Mouse (Mus musculus) urinary bladder, adult 18-20 months (tissue): ENCODE results near the gene Gsto1.

Experiments used
- DNase-seq, 2 experiments: peaks; one replicate each; pipeline ENCODE4 v3.0.0; 2022; ENCODE audit warnings: low spot score in 2 of 2, mixed read lengths in 2 of 2

The Gsto1 gene

DNA sequence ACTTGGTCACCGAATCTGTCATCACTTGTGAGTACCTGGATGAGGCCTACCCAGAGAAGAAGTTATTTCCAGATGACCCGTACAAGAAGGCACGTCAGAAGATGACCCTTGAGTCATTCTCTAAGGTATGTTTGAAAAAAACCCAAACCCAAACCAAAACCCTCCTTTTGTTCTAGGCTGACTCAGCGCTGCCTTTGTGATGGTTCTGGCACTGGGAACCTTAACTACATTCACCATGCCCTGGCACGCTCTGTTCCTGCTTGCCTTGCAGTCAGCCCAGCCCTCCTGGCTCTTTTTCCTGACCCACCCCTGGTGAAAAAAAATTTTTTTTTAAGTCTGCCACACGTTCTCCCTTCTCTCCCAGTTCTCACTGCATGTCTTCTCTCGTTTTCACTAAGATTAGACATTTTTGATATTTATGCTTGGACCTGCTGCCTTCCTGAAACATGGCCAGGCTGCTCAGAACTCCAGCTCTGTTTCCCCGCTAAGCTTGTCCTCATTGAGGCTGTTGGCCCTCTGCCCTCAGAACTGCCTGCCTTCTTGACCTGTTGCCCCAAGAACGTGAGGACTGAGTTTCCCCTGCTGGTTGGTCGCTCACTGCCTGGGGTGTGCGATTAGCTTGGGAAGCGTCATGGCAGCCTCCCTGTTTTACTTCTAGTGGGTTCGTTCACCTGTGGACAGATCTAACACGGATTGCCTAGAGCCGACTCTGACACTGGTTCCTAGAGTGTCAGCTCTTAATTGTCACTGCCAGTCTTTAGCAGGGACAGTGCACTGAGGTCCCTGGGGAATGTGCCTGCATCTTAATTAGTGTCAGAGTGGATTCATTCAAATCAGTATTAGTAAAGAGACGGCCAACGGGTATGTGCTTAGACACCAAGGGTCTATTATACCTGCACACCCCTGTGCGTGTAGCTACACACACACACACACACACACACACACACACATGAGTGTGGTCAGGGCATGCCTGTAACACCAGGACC, 3.5 kb downstream of the Gsto1 start:
- no peak for DNase-seq

DNA sequence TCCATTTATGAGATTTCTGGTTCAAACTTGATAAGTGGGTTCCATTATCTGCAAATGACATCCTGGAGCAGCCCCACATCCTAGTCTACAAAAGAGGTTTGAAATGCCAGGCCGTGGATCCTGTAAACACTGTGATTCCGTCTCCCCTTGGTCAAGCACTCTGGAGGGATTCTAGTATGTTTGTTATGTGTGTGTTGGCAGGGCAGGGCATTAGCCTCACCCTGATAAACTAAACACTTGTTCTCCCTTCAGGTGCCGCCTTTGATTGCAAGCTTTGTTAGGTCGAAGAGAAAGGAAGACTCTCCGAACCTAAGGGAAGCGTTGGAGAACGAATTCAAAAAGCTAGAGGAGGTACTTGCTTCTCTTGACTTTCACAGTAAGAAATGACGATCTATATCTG, 4.4 kb downstream of the Gsto1 start:
- no peak for DNase-seq

DNA sequence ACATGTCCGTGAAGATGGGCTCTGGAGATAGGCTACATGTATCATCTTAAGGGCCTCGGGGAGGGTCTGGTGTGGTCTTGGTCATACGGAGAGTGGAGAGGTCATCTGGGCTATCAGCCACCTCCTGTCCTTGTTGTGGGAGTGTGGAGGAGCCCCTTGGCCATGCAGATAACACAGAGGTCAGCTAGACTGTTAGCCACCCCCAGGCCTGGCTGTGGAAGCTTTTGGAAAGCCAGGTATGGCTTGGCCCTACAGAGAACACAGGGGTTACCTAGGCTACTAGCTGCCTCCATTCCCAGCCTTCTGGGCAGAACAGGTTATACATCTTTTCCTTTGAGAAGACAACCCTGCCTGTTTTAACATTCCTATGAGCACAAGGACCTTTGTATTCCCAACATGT, 7.8 kb downstream of the Gsto1 start:
- DNase-seq, result no peak

DNA sequence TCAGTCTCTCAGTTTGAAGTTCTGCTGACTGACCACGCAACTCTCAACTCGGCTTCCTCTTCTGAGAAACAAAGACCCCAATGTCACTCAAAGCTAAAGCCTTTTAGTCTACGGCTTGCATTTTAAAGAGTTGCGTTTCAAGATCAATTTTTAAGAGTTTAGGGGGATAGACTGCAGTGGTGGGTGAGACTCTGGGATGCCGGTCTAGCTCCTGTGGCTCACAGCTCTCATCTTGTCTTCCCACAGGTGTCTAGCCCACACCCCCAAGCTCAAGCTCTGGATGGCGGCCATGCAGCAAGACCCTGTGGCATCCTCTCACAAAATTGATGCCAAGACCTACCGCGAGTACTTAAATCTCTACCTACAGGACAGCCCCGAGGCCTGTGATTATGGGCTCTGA, 9.3 kb downstream of the Gsto1 start:
- DNase-seq, result no peak

DNA sequence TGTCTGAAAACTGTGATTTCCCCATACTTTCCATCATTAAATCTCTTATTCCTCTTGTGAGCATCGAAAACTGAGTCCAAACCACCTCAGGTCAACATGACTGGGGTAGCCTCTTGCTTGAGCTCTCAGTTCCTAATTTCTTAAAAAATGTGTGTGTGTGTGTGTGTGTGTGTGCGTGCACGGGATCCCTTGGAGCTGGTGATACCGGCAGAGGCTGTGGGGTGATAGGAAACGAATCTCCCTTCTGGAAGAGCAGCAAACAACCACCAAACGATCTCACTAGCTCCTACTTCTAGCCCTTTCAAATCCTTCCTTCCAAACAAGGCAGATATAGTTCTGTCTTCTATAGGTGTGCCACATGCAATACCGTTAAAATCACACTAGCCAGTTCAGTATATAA, 10.0 kb downstream of the Gsto1 start:
- DNase-seq, result no peak

GRCm38 (mm10) chr19:47865353-47865947, 10.7 kb downstream of the Gsto1 start, which contains the start of gene Gsto2:
Gene Gsto2, plus strand, starts transcription at chr19:47865534.
- peak; percentile 79 to 92 for DNase-seq

DNA sequence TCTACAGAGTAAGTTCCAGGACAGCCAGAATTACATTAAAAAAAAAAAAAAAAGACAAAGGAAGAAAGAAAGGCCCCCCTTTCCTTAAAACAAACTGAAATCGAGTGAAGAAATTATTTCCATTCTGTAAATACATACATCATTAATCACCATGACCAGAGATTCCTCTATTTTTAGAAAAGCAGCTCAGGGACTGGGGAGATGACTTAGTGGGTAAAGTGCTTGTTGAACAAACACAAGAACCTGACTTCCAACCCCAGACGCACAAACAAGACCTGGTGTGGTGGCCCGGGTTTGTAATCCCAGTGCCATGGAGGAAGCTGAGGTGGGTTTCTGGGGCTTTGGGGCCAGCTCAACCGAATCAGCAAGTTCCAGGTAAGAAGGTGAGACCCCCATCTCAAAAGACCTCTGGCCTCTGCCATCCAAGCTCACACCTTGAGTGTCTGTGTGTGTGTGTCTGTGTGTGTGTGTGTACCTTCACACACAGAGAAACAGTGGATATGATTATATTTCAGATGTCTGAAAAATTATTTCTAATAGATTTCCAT, 12.9 kb downstream of the Gsto1 start:
- no peak for DNase-seq

DNA sequence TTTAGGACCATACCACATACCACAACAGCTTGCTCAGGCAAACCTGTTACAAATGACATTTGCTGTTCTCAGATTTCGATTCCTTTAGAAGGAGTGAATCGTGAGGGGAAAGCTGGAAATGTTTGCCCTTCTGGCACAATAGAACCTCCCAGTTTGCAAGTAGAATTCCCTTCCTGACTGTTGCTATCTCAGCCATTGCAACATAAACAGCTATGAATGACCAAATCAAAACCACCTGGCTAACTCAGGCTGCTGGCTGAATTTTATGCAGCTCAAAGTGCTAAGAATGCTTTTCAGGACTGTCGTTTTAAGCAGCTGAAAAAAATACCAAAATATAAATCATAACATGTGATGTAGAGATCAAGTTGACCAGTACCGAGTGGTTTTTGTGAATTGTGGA, 14.2 kb downstream of the Gsto1 start:
- no peak for DNase-seq

- DNase-seq, result no peak
Observed at GRCm38 (mm10) chr19:47869516-47869915, 14.7 kb downstream of the Gsto1 start.

- peak in 1 of 2 experiments; percentile 28 for DNase-seq
Observed at GRCm38 (mm10) chr19:47870102-47870666, 15.4 kb downstream of the Gsto1 start.

GRCm38 (mm10) chr19:47871515-47871914, 16.7 kb downstream of the Gsto1 start:
- DNase-seq, result no peak

- DNase-seq, result no peak
Observed at GRCm38 (mm10) chr19:47876252-47876651, 21.5 kb downstream of the Gsto1 start.

DNA sequence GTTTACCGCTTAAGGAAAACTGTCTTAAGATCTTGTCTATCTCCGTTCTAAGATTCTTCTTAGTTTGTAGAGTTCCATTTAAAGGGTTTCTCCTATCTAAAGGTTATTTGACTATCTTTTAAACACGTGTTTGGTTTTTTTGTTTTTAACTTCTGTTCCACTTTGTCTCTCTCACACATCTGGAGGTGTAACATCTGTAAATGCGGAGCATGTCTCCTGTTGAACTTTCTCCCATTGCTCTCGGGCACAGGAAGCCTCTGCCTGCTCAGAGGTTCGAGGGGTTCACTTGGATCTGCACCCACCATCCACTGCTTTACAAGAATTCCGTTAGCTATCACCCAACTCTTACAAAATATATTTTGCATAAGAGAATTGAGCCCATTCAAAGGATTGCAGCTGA, 26.8 kb downstream of the Gsto1 start:
- DNase-seq, result no peak

DNA sequence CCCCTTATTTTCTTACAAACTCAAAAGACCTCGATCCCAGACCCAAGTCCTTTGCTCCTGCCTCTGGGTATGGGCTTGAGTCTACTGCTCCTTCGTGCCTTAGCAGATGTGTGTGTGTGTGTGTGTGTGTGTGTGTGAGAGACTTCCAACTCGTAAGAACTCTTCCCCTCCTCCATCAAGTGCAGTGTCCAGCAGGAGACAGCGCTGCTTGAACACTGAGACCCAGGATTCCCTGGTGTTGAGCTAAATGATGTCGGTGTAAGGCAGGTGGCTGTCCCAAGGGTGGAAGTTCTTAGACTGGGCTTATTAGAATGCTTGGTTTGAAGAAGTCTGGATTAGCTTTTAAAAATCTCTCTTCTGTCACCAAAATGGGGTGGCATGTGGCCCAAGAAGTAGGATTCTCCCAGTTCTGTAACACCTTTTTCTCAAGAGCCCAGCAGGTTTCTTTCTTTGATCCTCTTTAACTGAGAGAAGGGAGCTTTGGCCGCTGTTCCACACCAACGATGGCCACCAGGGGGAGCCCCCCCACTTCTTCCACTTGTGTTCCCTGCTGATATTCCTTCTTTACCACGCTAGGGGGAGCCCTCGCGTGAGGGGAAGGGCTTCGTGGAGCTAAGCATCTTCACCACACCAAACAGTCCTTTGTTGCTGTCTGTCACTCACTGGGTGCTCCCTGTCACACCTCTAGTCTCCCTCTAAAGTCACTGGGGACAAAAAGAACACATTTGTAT, 27.5 kb downstream of the Gsto1 start:
- DNase-seq, result peak; percentile 53 to 73

DNA sequence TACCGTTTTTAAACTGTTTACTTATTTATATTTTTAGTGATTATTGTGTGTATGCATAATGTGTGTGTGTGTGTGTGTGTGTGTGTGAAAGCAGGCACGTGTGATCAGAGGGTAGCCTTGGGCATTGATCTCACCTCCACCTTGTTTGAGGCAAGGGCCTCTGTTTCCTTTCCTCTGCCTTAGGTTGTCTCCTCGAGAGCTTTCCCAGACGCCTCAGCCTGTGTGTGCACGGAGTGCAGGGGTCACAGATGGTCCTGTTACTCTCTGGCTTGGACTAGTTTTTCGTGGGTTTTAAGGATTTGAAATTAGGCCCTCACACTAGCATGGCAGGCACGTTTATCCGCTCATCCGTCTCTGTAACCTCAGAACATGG, 28.1 kb downstream of the Gsto1 start:
- DNase-seq, result no peak

- no peak for DNase-seq
Observed at GRCm38 (mm10) chr19:47884296-47885085, 29.7 kb downstream of the Gsto1 start.

DNA sequence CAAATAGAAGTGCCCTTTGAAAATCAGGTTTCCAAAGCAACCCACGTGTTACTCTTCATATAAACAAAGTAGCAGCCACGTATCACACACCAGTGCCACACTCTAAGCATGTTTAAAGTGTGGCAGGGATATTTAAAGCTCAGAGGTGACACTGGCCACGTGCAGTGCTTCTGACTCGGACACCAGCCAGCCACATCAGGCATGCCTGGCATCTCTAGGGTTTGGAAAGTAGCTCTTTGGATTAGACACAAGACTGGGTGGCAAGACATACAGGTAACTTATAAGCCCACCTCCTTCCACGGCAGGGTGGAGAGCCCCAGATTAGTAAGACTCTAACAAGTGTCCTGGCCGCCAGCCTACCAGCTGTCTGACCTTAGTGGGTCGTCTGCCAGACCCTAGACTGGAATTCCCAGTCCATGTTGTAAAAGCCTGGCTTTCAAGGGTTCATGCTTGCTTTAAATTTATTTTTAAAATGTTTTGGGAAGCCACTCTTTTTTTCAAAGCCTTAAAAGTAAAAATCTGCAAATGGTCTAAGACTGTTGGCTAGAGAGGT, 30.5 kb downstream of the Gsto1 start:
- no peak for DNase-seq

GRCm38 (mm10) chr19:47885886-47886285, 31.1 kb downstream of the Gsto1 start:
- DNase-seq, result no peak

- no peak for DNase-seq
Observed at GRCm38 (mm10) chr19:47886617-47887016, 31.8 kb downstream of the Gsto1 start.

DNA sequence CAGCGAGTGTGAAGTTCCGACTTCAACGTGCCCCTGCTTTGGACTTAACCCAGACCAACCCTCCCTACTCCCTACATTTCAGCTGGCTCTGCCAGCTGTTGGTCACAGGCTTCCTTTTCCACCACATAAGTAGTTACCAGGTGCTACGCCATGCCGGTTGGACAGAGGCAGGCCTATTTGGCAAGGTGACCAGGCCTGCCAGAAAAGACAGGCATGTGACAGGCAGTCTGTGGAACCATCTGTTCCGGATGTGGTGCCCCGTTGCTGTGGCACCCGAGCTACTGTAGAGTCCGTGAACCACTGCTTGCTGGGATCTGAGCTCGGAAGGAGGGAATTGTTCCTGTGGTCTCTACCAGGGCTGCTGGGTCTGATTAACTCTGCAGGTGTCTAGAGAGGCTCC, 32.6 kb downstream of the Gsto1 start:
- no peak for DNase-seq

DNA sequence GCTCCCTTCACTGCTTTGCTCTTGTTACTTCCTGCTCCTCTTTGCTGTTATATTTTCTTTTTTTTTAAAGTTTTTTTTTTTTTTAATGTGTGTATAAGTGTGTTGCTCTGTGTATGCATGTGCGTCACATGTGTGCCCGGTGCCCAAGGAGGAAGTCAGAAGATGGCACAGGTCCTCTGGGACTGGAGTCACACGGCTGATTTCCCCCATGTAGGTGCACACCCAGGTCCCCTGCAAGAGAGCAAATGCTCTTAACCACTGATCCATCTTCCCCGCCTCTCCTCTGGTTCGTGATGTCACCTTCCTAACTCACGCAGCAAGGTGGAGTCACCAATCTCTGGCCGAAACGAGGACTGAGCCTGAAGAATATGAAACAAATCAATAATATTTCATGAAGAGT, 33.3 kb downstream of the Gsto1 start:
- no peak for DNase-seq
